Mouse (Mus musculus): Measurements from ENCODE around the gene Slc9a1.

DNA sequence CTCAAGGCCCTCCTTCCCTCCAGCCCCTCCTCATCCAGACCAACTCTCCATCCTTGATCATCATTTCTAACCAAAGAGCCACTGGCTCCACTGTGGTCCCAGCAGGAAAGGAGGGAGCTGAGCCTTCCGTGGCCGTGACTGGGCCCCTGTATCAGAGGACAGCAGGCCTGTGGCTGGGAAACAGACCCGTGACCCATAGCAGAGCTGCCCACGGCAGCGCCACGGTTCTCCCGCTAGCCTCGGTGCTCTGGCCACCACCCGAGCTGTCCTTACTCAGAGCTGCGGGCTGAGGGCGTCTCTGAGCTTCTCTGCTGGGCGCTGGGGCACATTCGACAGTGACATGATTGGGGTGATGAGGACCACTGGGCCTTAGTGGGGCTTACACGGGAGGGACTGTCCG lies 53.1 kb downstream of the Slc9a1 start:
- no peak for TF ChIP-seq CTCF (IDR thresholded peaks at IDR 0.05; ENCODE audit: extremely low read depth, insufficient read depth, low read length)
- no peak for TF ChIP-seq POLR2A (IDR thresholded peaks at IDR 0.05; ENCODE audit: extremely low read depth, insufficient read depth, low read length)

Data from cortical plate, adult 2 months (tissue).